Mouse (Mus musculus) gastrocnemius, postnatal 25 days (tissue): Measurements from ENCODE around the gene Qpct. TPM values are rescaled to one million over a fixed set of nuclear protein-coding genes. Genes with fewer than 3 reads are reported as not detected.

Source experiments
- DNase-seq: peaks from one replicate; pipeline ENCODE4 v3.0.0; 2022
- long read RNA-seq, 2 experiments: library from polyadenylated mRNA; stranded (forward); transcript quantifications; one replicate each; pipeline ENCODE4 v2.0.0; 2021
- total RNA-seq, 2 experiments: library from RNA; stranded (reverse); gene quantifications; 1 replicate in 1 of 2; 2 replicates in 1 of 2; pipeline ENCODE4 v1.2.3; 2021

The Qpct gene
- total RNA-seq: 1 to 10 TPM; 3.9 to 5.4 TPM
- long read RNA-seq, experiment 1, transcript Qpct-201 (7 exons, 2,059 nt): major isoform, 7 of 7 reads
- long read RNA-seq, experiment 1, partial matches to known transcripts: 0 of 7 reads
- long read RNA-seq, experiment 1, other reads (novel, unspliced or antisense): 0 of 7 reads
- long read RNA-seq, experiment 2, partial matches to known transcripts: 0 of 2 reads
- long read RNA-seq, experiment 2, other reads (novel, unspliced or antisense): 0 of 2 reads

- DNase-seq: no peak
Observed at GRCm38 (mm10) chr17:79051606-79052005, at the start of gene Qpct. Qpct (plus strand) TSS chr17:79051906.

- DNase-seq: no peak
Observed at GRCm38 (mm10) chr17:79013625-79014024, 38.1 kb upstream of the Qpct start.

- DNase-seq: no peak
Observed at GRCm38 (mm10) chr17:79014911-79015685, 36.6 kb upstream of the Qpct start.

GRCm38 (mm10) chr17:79015831-79016230 lies 35.9 kb upstream of the Qpct start:
- no peak for DNase-seq

GRCm38 (mm10) chr17:79018422-79018821 lies 33.3 kb upstream of the Qpct start:
- no peak for DNase-seq

GRCm38 (mm10) chr17:79019726-79020207 lies 31.9 kb upstream of the Qpct start:
- no peak for DNase-seq

- peak; percentile 65 for DNase-seq
Observed at GRCm38 (mm10) chr17:79020208-79020983, 31.3 kb upstream of the Qpct start, which contains the start of gene Prkd3. Prkd3 (minus strand) TSS chr17:79020816.

GRCm38 (mm10) chr17:79020984-79021335 lies 30.7 kb upstream of the Qpct start:
- no peak for DNase-seq

- no peak for DNase-seq
Observed at GRCm38 (mm10) chr17:79022746-79023145, 29.0 kb upstream of the Qpct start.

- DNase-seq: no peak
Observed at GRCm38 (mm10) chr17:79024544-79024943, 27.2 kb upstream of the Qpct start.

GRCm38 (mm10) chr17:79029226-79029625 lies 22.5 kb upstream of the Qpct start:
- no peak for DNase-seq

GRCm38 (mm10) chr17:79031569-79031968 lies 20.1 kb upstream of the Qpct start:
- no peak for DNase-seq

- no peak for DNase-seq
Observed at GRCm38 (mm10) chr17:79032782-79033181, 18.9 kb upstream of the Qpct start.

- DNase-seq: no peak
Observed at GRCm38 (mm10) chr17:79039660-79040059, 12.0 kb upstream of the Qpct start.

GRCm38 (mm10) chr17:79043705-79044104 lies 8.0 kb upstream of the Qpct start:
- DNase-seq: no peak

- peak; percentile 49 for DNase-seq
Observed at GRCm38 (mm10) chr17:79052088-79052812, 544 bp downstream of the Qpct start.

GRCm38 (mm10) chr17:79058271-79058670 lies 6.6 kb downstream of the Qpct start:
- no peak for DNase-seq

- no peak for DNase-seq
Observed at GRCm38 (mm10) chr17:79060221-79060620, 8.5 kb downstream of the Qpct start.

GRCm38 (mm10) chr17:79064250-79064649 lies 12.5 kb downstream of the Qpct start:
- no peak for DNase-seq

- no peak for DNase-seq
Observed at GRCm38 (mm10) chr17:79068581-79068980, 16.9 kb downstream of the Qpct start.

GRCm38 (mm10) chr17:79069019-79069418 lies 17.3 kb downstream of the Qpct start:
- peak; percentile 33 for DNase-seq
